Mouse (Mus musculus) midbrain, embryonic 12.5 days (tissue): ENCODE measurements around the gene Olfr1167. TPM values are rescaled to one million over a fixed set of nuclear protein-coding genes. Genes with fewer than 3 reads are reported as not detected.
"Not testable (repeated sequence)": the region's sequence is repeated elsewhere in the genome, so short reads cannot be mapped to it uniquely, and the experiment has no call there.

Experiments used
- ATAC-seq: fragments of 200-750 bp; cut with Nextera tagmentation; 2 replicates; pipeline ENCODE4 v1.8.0; 2017; ENCODE audit warnings: low read depth, moderate TSS enrichment, moderate library complexity; ENCODE audit not compliant: low FRiP score
- H3K27ac ChIP-seq: fragments of 300-500 bp; sonication (generic); replicated peaks from 2 replicates; pipeline ENCODE4 v1.5.1; 2016; ENCODE audit warnings: mild to moderate bottlenecking
- H3K27me3 ChIP-seq: fragments of 300-500 bp; sonication (generic); 2 replicates; pipeline ENCODE4 v1.6.1; 2016; ENCODE audit warnings: mild to moderate bottlenecking
- H3K36me3 ChIP-seq: fragments of 300-500 bp; sonication (generic); 2 replicates; pipeline ENCODE4 v1.6.1; 2016
- H3K4me1 ChIP-seq: fragments of 300-500 bp; sonication (generic); 2 replicates; pipeline ENCODE4 v1.6.1; 2016
- H3K4me2 ChIP-seq: fragments of 300-500 bp; sonication (generic); replicated peaks from 2 replicates; pipeline ENCODE4 v1.6.1; 2016; ENCODE audit warnings: mild to moderate bottlenecking, moderate library complexity
- H3K4me3 ChIP-seq: fragments of 300-500 bp; sonication (generic); 2 replicates; pipeline ENCODE4 v1.5.1; 2016; ENCODE audit warnings: mild to moderate bottlenecking
- H3K9ac ChIP-seq: fragments of 300-500 bp; sonication (generic); replicated peaks from 2 replicates; pipeline ENCODE4 v1.6.1; 2016; ENCODE audit warnings: mild to moderate bottlenecking, moderate library complexity
- H3K9me3 ChIP-seq: fragments of 300-500 bp; sonication (generic); 2 replicates; pipeline ENCODE4 v1.6.1; 2016; ENCODE audit warnings: mild to moderate bottlenecking
- WGBS: fragments of 180-500 bp; shearing (Covaris S2); methylation state at CpG from one replicate; pipeline ENCODE4 v1.1.7; 2016; 5-methylcytosine and 5-hydroxymethylcytosine counted together
- polyA plus RNA-seq: library from polyadenylated mRNA; unstranded; fragments of >200 nt; fragmentation: Nextera tagmentation; extraction: Ambion mirVana; gene quantifications from 2 replicates; pipeline ENCODE4 v1.2.1, GENCODE M21; 2016

Olfr1167 gene
- polyA plus RNA-seq: not detected in 2 replicates

DNA sequence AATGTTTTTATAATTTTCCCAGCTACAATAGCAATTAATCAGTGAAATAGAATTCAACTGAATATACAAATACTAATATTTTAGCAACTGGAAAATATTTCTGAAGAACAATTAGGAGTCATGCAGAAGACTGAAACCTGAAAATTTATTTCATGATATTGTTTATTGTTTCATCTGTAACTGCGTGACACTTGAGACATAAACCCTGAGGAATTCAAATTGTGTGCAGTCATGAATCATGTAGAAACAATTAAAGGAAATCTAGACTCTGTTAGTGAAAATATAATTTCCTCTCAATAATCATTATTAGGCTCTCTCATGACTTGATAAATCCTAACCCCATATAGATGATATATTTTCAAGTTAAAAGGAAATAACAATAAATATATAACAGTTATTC, at the start of gene Olfr1167:
TSS of gene Olfr1167 (minus strand) at position 101 of the 400 bp plus-strand sequence.
- not testable (repeated sequence) for H3K9me3 ChIP-seq, H3K9ac ChIP-seq, H3K27me3 ChIP-seq, H3K4me2 ChIP-seq, H3K4me1 ChIP-seq, H3K4me3 ChIP-seq, H3K36me3 ChIP-seq, ATAC-seq, H3K27ac ChIP-seq
- WGBS: 86% methylated on average over 1 of the region's 1 CpGs

DNA sequence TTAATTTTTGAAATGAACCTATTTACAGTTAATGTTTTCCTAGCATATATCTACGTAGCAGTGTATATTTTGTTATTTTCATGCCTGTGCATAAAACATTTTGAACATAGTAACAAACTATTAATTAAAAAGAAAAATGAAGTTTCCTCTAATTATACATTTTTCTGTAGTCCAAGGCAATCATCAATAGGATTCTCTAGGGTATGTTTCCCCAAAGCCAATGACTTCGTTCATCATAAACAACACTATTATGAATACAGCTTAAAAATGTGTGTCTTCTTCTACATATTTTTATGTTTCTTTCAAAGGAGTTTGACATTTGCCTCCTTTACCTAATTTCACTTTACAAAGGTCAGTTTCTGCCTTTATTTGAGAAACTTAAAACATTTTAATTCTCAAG, 26.6 kb upstream of the Olfr1167 start, which contains the start of gene Olfr1168:
TSS of gene Olfr1168 (plus strand) at position 301 of the 400 bp plus-strand sequence.
- H3K27ac ChIP-seq: no peak within 1 kb of the TSS
- H3K36me3 ChIP-seq: no peaks in the 10 kb centered on the region
- no peak within 1 kb of the TSS for H3K9ac ChIP-seq
- H3K4me2 ChIP-seq: no peak within 1 kb of the TSS
- H3K4me1 ChIP-seq: no peaks in the 10 kb centered on the region
- no peak within 1 kb of the TSS for H3K4me3 ChIP-seq
- WGBS: 94% methylated on average over 2 of the region's 2 CpGs
- H3K9me3 ChIP-seq: no peaks in the 10 kb centered on the region
- no peaks in the 10 kb centered on the region for H3K27me3 ChIP-seq
- ATAC-seq: no peak

DNA sequence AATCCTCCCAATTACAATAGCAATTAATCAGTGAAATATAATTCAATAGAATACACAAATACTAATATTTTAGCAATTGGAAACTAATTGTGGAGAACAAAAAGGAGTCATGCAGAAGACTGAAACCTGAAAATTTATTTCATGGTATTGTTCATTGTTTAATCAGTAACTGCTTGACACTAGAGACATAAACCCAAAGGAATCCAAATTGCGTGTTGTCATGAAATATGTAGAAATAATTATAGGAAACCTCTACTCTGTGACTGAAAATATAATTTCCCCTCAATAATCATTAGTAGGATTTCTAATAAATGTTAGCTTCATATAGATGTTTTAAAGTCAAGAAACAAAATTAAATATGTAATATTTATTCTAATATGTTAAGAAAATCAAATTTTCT, 26.8 kb downstream of the Olfr1167 start, which contains the start of gene Olfr1166:
TSS of gene Olfr1166 (minus strand) at position 101 of the 400 bp plus-strand sequence.
- Histone ChIP-seq H3K27me3 (no peaks in the 10 kb centered on the region), H3K4me2 (no peak within 1 kb of the TSS), H3K4me1 (no peaks in the 10 kb centered on the region), H3K9ac (no peak within 1 kb of the TSS), H3K36me3 (no peaks in the 10 kb centered on the region), H3K4me3 (no peak within 1 kb of the TSS), H3K9me3 (no peaks in the 10 kb centered on the region), H3K27ac (no peak within 1 kb of the TSS)
- no peak for ATAC-seq
- 92% methylated on average over 1 of the region's 1 CpGs for WGBS

Other genes starting within 250 kb of the Olfr1167 start
- gene Olfr1155, start 210.1 kb downstream of the Olfr1167 start, polyA plus RNA-seq: not detected in 2 replicates
- gene Olfr1156, start 202.1 kb downstream of the Olfr1167 start, polyA plus RNA-seq: not detected in 2 replicates
- gene Olfr1157, start 186.9 kb downstream of the Olfr1167 start, polyA plus RNA-seq: not detected in 2 replicates
- gene Olfr74, start 180.5 kb downstream of the Olfr1167 start, polyA plus RNA-seq: not detected in 2 replicates
- not detected in 2 replicates for gene Olfr1158, start 165.1 kb downstream of the Olfr1167 start, polyA plus RNA-seq
- not detected in 2 replicates for gene Olfr1160, start 146.9 kb downstream of the Olfr1167 start, polyA plus RNA-seq
- not detected in 2 replicates for gene Olfr1161, start 132.4 kb downstream of the Olfr1167 start, polyA plus RNA-seq
- not detected in 2 replicates for gene Olfr73, start 117.5 kb downstream of the Olfr1167 start, polyA plus RNA-seq
- not detected in 2 replicates for gene Olfr1162, start 104.1 kb downstream of the Olfr1167 start, polyA plus RNA-seq
- not detected in 2 replicates for gene Olfr1163, start 83.4 kb downstream of the Olfr1167 start, polyA plus RNA-seq
- not detected in 2 replicates for gene Olfr1164, start 61.2 kb downstream of the Olfr1167 start, polyA plus RNA-seq
- gene Olfr1166, start 26.9 kb downstream of the Olfr1167 start, polyA plus RNA-seq: not detected in 2 replicates
- not detected in 2 replicates for gene Olfr1168, start 26.7 kb upstream of the Olfr1167 start, polyA plus RNA-seq
- gene Olfr1170, start 73.1 kb upstream of the Olfr1167 start, polyA plus RNA-seq: not detected in 2 replicates
- gene Olfr1173, start 124.7 kb upstream of the Olfr1167 start, polyA plus RNA-seq: not detected in 2 replicates
- not detected in 2 replicates for gene Olfr1174-ps, start 159.9 kb upstream of the Olfr1167 start, polyA plus RNA-seq
- gene Olfr1175-ps, start 172.0 kb upstream of the Olfr1167 start, polyA plus RNA-seq: not detected in 2 replicates
- gene Olfr1176, start 181.5 kb upstream of the Olfr1167 start, polyA plus RNA-seq: not detected in 2 replicates
- gene Olfr1177-ps, start 191.3 kb upstream of the Olfr1167 start, polyA plus RNA-seq: not detected in 2 replicates
- gene Olfr1178, start 231.9 kb upstream of the Olfr1167 start, polyA plus RNA-seq: not detected in 2 replicates